Mouse (Mus musculus): ENCODE results near the gene Sptssa. TPM values are rescaled to one million over a fixed set of nuclear protein-coding genes. Genes with fewer than 3 reads are reported as not detected.

Gene Sptssa
- polyA plus RNA-seq (2015; fragmentation: Nextera tagmentation; extraction: Ambion mirVana): 192 and 200 TPM in 2 replicates

- Histone ChIP-seq H3K27me3 (no peaks in the 10 kb centered on the region), H3K4me3 (peak within 1 kb of the TSS; percentile 59), H3K27ac (peak within 1 kb of the TSS; percentile 77), H3K9me3 (no peaks in the 10 kb centered on the region), H3K9ac (peak within 1 kb of the TSS; percentile 61), H3K36me3 (no peaks in the 10 kb centered on the region), H3K4me1 (peaks cover 17% of the 10 kb centered on the region), H3K4me2 (peak within 1 kb of the TSS; percentile 67)
- peak; percentile 99 for ATAC-seq (ENCODE audit: borderline replicate concordance, extremely low read depth, low FRiP score, low TSS enrichment)
- WGBS: 8% methylated on average over 53 of the region's 53 CpGs
Measured at GRCm38 (mm10) chr12:54656396-54657171, at the start of gene Sptssa. Sptssa (minus strand) TSS chr12:54656573.

GRCm38 (mm10) chr12:54699394-54699793 lies 43.0 kb upstream of the Sptssa start:
- 63% methylated on average over 7 of the region's 7 CpGs for WGBS
- no peak overlapping the region for H3K4me2 ChIP-seq
- H3K4me1 ChIP-seq: peaks cover 7% of the 10 kb centered on the region; the same call in 1 of the 2 replicates
- 0 out of 2 replicates have a peak overlapping the region, but pooled peaks have one; percentile 7 for H3K9ac ChIP-seq
- no peak overlapping the region for H3K27ac ChIP-seq
- H3K4me3 ChIP-seq: no peak overlapping the region
- no peaks in the 10 kb centered on the region for H3K9me3 ChIP-seq
- no peak for ATAC-seq (ENCODE audit: borderline replicate concordance, extremely low read depth, low FRiP score, low TSS enrichment)
- no peaks in the 10 kb centered on the region for H3K36me3 ChIP-seq
- H3K27me3 ChIP-seq: peaks cover 4% of the 10 kb centered on the region; the same call in 1 of the 2 replicates

GRCm38 (mm10) chr12:54697791-54698250 lies 41.4 kb upstream of the Sptssa start:
- Histone ChIP-seq H3K27ac (no peak overlapping the region), H3K27me3 (peaks cover 4% of the 10 kb centered on the region; the same call in 1 of the 2 replicates), H3K4me1 (peaks cover 7% of the 10 kb centered on the region; the same call in 1 of the 2 replicates), H3K9me3 (no peaks in the 10 kb centered on the region), H3K4me3 (no peak overlapping the region), H3K36me3 (no peaks in the 10 kb centered on the region), H3K4me2 (no peak overlapping the region), H3K9ac (no peak overlapping the region)
- WGBS: 29% methylated on average over 6 of the region's 6 CpGs
- no peak for ATAC-seq (ENCODE audit: borderline replicate concordance, extremely low read depth, low FRiP score, low TSS enrichment)

GRCm38 (mm10) chr12:54697003-54697597 lies 40.7 kb upstream of the Sptssa start:
- peak overlapping the region; percentile 38 for H3K27ac ChIP-seq
- WGBS: 4% methylated on average over 7 of the region's 7 CpGs
- no peak overlapping the region for H3K9ac ChIP-seq
- H3K9me3 ChIP-seq: no peaks in the 10 kb centered on the region
- H3K27me3 ChIP-seq: no peaks in the 10 kb centered on the region
- no peak overlapping the region for H3K4me3 ChIP-seq
- H3K4me1 ChIP-seq: peaks cover 7% of the 10 kb centered on the region; the same call in 1 of the 2 replicates
- no peak overlapping the region for H3K4me2 ChIP-seq
- ATAC-seq (ENCODE audit: borderline replicate concordance, extremely low read depth, low FRiP score, low TSS enrichment): no peak
- peaks cover 1% of the 10 kb centered on the region; the same call in 1 of the 2 replicates for H3K36me3 ChIP-seq

GRCm38 (mm10) chr12:54696242-54697002 lies 40.0 kb upstream of the Sptssa start:
- Histone ChIP-seq H3K9ac (peak overlapping the region; percentile 52), H3K36me3 (peaks cover 4% of the 10 kb centered on the region), H3K4me1 (peaks cover 7% of the 10 kb centered on the region; the same call in 1 of the 2 replicates), H3K27me3 (no peaks in the 10 kb centered on the region), H3K9me3 (no peaks in the 10 kb centered on the region), H3K4me3 (peak overlapping the region; percentile 76), H3K4me2 (peak overlapping the region; percentile 76), H3K27ac (peak overlapping the region; percentile 95)
- peak; percentile 93 for ATAC-seq (ENCODE audit: borderline replicate concordance, extremely low read depth, low FRiP score, low TSS enrichment)
- under 1% methylated on average over 32 of the region's 32 CpGs for WGBS

- peak within 1 kb of the TSS; percentile 76 for H3K4me3 ChIP-seq
- peak within 1 kb of the TSS; percentile 95 for H3K27ac ChIP-seq
- H3K27me3 ChIP-seq: no peaks in the 10 kb centered on the region
- peak within 1 kb of the TSS; percentile 73 for H3K9ac ChIP-seq
- peak; percentile 92 for ATAC-seq (ENCODE audit: borderline replicate concordance, extremely low read depth, low FRiP score, low TSS enrichment)
- no peaks in the 10 kb centered on the region for H3K9me3 ChIP-seq
- H3K4me2 ChIP-seq: peak within 1 kb of the TSS; percentile 76
- H3K4me1 ChIP-seq: peaks cover 7% of the 10 kb centered on the region; the same call in 1 of the 2 replicates
- peaks cover 10% of the 10 kb centered on the region for H3K36me3 ChIP-seq
- under 1% methylated on average over 57 of the region's 57 CpGs for WGBS
Measured at GRCm38 (mm10) chr12:54695511-54696241, 39.3 kb upstream of the Sptssa start, which contains the start of gene Eapp. Eapp (minus strand) TSS chr12:54695897.

GRCm38 (mm10) chr12:54694847-54695510 lies 38.6 kb upstream of the Sptssa start:
- Histone ChIP-seq H3K4me1 (peaks cover 7% of the 10 kb centered on the region; the same call in 1 of the 2 replicates), H3K27me3 (no peaks in the 10 kb centered on the region), H3K36me3 (peaks cover 16% of the 10 kb centered on the region), H3K4me3 (peak overlapping the region; percentile 76), H3K4me2 (peak overlapping the region; percentile 76), H3K9ac (peak overlapping the region; percentile 73), H3K27ac (peak overlapping the region; percentile 95), H3K9me3 (no peaks in the 10 kb centered on the region)
- ATAC-seq (ENCODE audit: borderline replicate concordance, extremely low read depth, low FRiP score, low TSS enrichment): no peak
- 33% methylated on average over 12 of the region's 12 CpGs for WGBS

- Histone ChIP-seq H3K27me3 (no peaks in the 10 kb centered on the region), H3K36me3 (peaks cover 36% of the 10 kb centered on the region), H3K9ac (no peak overlapping the region), H3K4me3 (no peak overlapping the region), H3K9me3 (no peaks in the 10 kb centered on the region), H3K27ac (no peak overlapping the region), H3K4me1 (no peaks in the 10 kb centered on the region), H3K4me2 (no peak overlapping the region)
- ATAC-seq (ENCODE audit: borderline replicate concordance, extremely low read depth, low FRiP score, low TSS enrichment): no peak
- WGBS: 93% methylated on average over 5 of the region's 5 CpGs
Measured at GRCm38 (mm10) chr12:54689082-54689481, 32.7 kb upstream of the Sptssa start.

GRCm38 (mm10) chr12:54683182-54683581 lies 26.8 kb upstream of the Sptssa start:
- 17% methylated on average over 1 of the region's 1 CpGs for WGBS
- Histone ChIP-seq H3K9me3 (no peaks in the 10 kb centered on the region), H3K4me1 (no peaks in the 10 kb centered on the region), H3K36me3 (peaks cover 14% of the 10 kb centered on the region), H3K27me3 (no peaks in the 10 kb centered on the region), H3K4me3 (no peak overlapping the region), H3K9ac (no peak overlapping the region), H3K27ac (no peak overlapping the region), H3K4me2 (no peak overlapping the region)
- ATAC-seq (ENCODE audit: borderline replicate concordance, extremely low read depth, low FRiP score, low TSS enrichment): no peak

GRCm38 (mm10) chr12:54676709-54677108 lies 20.3 kb upstream of the Sptssa start:
- Histone ChIP-seq H3K4me1 (no peaks in the 10 kb centered on the region), H3K27ac (no peak overlapping the region), H3K9me3 (no peaks in the 10 kb centered on the region), H3K36me3 (peaks cover 48% of the 10 kb centered on the region), H3K4me3 (no peak overlapping the region), H3K27me3 (no peaks in the 10 kb centered on the region), H3K4me2 (no peak overlapping the region), H3K9ac (no peak overlapping the region)
- ATAC-seq (ENCODE audit: borderline replicate concordance, extremely low read depth, low FRiP score, low TSS enrichment): no peak
- 84% methylated on average over 9 of the region's 9 CpGs for WGBS
